Mouse (Mus musculus) liver, embryonic 13.5 days (tissue): ENCODE results near the gene Cdh1. TPM values are rescaled to one million over a fixed set of nuclear protein-coding genes. Genes with fewer than 3 reads are reported as not detected.
A peak's percentile ranks its signal among the peaks of the same experiment; 100 is the strongest.
"Not testable (repeated sequence)": the region's sequence is repeated elsewhere in the genome, so short reads cannot be mapped to it uniquely, and the experiment has no call there.

Source experiments
- ATAC-seq: fragments of 200-750 bp; cut with Nextera tagmentation; 2 replicates; pipeline ENCODE4 v1.8.0; 2017; ENCODE audit warnings: low read depth, mild to moderate bottlenecking, moderate number of reproducible peaks, moderate library complexity
- DNase-seq: peaks from one replicate; pipeline ENCODE4 v3.0.0; 2022
- H3K27ac ChIP-seq: fragments of 300-500 bp; sonication (generic); 2 replicates; pipeline ENCODE4 v1.5.1; 2015; ENCODE audit warnings: moderate library complexity, mild to moderate bottlenecking, inconsistent platforms
- H3K27me3 ChIP-seq: fragments of 300-500 bp; sonication (generic); 2 replicates; pipeline ENCODE4 v1.6.1; 2015; ENCODE audit warnings: mild to moderate bottlenecking, inconsistent platforms
- H3K36me3 ChIP-seq: fragments of 300-500 bp; sonication (generic); 2 replicates; pipeline ENCODE4 v1.6.1; 2015; ENCODE audit warnings: mild to moderate bottlenecking, inconsistent platforms
- H3K4me1 ChIP-seq: fragments of 300-500 bp; sonication (generic); replicated peaks from 2 replicates; pipeline ENCODE4 v1.6.1; 2015; ENCODE audit warnings: inconsistent platforms
- H3K4me2 ChIP-seq: fragments of 300-500 bp; sonication (generic); 2 replicates; pipeline ENCODE4 v1.6.1; 2015; ENCODE audit warnings: inconsistent platforms, mild to moderate bottlenecking, moderate library complexity
- H3K4me3 ChIP-seq: fragments of 300-500 bp; sonication (generic); replicated peaks from 2 replicates; pipeline ENCODE4 v1.5.1; 2015; ENCODE audit warnings: mild to moderate bottlenecking, inconsistent platforms
- H3K9ac ChIP-seq: fragments of 300-500 bp; sonication (generic); 2 replicates; pipeline ENCODE4 v1.6.1; 2015; ENCODE audit warnings: mild to moderate bottlenecking, inconsistent platforms
- H3K9me3 ChIP-seq: fragments of 300-500 bp; sonication (generic); replicated peaks from 2 replicates; pipeline ENCODE4 v1.6.1; 2016; ENCODE audit warnings: inconsistent platforms
- WGBS: fragments of 180-500 bp; shearing (Covaris S2); methylation state at CpG from one replicate; pipeline ENCODE4 v1.1.7; 2015; ENCODE audit not compliant: insufficient replicate concordance; 5-methylcytosine and 5-hydroxymethylcytosine counted together
- polyA plus RNA-seq: library from polyadenylated mRNA; unstranded; fragments of >200 nt; fragmentation: Nextera tagmentation; extraction: Ambion mirVana; gene quantifications from 2 replicates; pipeline ENCODE4 v1.2.1, GENCODE M21; 2015

Gene Cdh1
- polyA plus RNA-seq, 1 experiment from 2014 or later: 12.1 TPM

DNA sequence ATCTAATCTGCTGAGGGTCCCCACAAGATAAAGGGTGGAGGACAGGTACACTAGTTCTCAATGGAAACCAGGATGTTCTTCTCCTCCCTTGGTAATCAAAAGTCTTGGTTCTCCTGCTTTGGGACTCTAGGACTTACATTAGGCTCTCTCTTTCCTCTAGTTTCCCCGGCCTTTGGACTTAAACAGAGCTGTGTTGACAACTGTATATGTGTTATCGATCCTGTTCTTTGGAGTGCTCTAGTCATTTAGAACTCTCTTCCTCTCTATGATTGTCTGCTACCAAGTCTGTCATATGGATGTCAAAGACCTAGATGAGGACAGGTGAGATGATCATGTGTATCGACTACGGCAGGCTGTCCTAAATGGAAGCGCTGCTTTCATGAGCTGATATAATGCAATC, 6.1 kb upstream of the Cdh1 start:
- no peak for DNase-seq
- WGBS: 73% methylated on average over 5 of the region's 5 CpGs
- no peak overlapping the region for H3K4me2 ChIP-seq

DNA sequence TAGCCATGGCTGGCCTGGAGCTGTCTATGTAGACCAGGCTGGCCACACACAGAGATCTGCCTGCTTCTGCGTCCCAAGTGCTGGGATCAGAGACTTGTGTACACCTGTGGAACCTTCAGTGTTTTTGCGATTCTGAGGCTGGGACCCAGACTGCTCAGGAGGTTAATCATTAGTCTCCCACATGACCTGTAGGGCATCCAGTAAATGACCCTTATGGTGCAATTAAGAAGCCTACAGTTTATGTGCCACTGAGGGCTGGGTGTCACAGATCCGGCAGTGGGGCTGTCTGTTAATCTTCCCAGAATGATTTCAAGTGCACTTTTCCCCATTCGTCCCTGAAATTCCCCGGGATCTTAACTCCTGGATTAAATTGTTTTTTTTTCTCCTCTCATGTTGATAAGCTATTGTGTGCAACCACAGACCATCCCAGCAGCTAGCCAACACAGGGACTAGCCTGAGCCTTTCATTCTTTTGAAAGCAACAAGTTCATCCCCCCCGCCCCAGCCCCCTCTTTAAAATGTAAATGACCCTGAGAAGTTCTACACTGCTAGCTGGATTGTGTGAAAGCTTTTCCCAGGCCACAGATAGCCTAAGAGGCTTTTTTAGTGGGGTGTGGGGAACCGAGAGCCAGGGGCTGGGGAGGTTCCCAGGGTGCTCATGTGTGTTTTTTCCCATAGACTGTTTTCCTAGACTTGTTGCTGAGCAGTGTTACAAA, 3.7 kb upstream of the Cdh1 start:
- 35% methylated on average over 7 of the region's 7 CpGs for WGBS
- peak; percentile 41; the same call in 1 of the 2 replicates for ATAC-seq
- H3K27me3 ChIP-seq: peaks cover 41% of the 10 kb centered on the region
- peak overlapping the region; percentile 39; the same call in 1 of the 2 replicates for H3K27ac ChIP-seq
- no peak overlapping the region for H3K9ac ChIP-seq
- H3K4me3 ChIP-seq: no peak overlapping the region
- DNase-seq: no peak
- H3K9me3 ChIP-seq: no peaks in the 10 kb centered on the region
- H3K4me2 ChIP-seq: no peak overlapping the region
- H3K36me3 ChIP-seq: no peaks in the 10 kb centered on the region
- H3K4me1 ChIP-seq: 0 out of 2 replicates have a peak, but pooled peaks cover 5% of the 10 kb centered on the region

More for the DNA sequence above, 6.1 kb upstream of the Cdh1 start:
- H3K9ac ChIP-seq: no peak overlapping the region
- 0 out of 2 replicates have a peak, but pooled peaks cover 2% of the 10 kb centered on the region for H3K4me1 ChIP-seq
- peak overlapping the region; percentile 73 for H3K27ac ChIP-seq
- H3K27me3 ChIP-seq: peaks cover 18% of the 10 kb centered on the region
- no peaks in the 10 kb centered on the region for H3K9me3 ChIP-seq
- ATAC-seq: 0 out of 2 replicates have a peak, but pooled peaks have one; percentile 51
- H3K36me3 ChIP-seq: no peaks in the 10 kb centered on the region
- no peak overlapping the region for H3K4me3 ChIP-seq

DNA sequence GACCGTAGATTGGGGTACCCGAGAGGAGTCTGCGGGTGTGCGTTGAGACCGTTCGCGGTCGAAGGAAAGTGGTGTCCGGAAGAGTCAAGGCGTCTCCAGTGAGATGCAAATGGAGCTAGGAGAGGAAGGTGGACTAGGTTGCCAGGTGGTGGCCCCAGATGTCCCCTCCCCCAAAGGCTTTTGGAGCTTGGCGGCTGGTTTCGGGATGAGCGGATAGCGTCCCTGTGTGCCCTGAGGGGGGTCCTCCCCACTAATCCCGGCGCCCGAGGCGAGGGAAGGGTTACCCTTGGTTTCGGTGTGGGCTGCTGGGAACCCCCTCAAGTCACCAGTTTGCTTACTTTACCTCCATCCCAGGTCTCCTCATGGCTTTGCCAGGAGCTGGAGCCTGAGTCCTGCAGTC, 782 bp downstream of the Cdh1 start:
- no peak for DNase-seq
- no peaks in the 10 kb centered on the region for H3K36me3 ChIP-seq
- ATAC-seq: no peak
- no peak overlapping the region for H3K27ac ChIP-seq
- 0 out of 2 replicates have a peak, but pooled peaks cover 9% of the 10 kb centered on the region for H3K4me1 ChIP-seq
- no peaks in the 10 kb centered on the region for H3K9me3 ChIP-seq
- peak overlapping the region; percentile 63; the same call in 1 of the 2 replicates for H3K9ac ChIP-seq
- peak overlapping the region; percentile 56 for H3K4me3 ChIP-seq
- H3K4me2 ChIP-seq: peak overlapping the region; percentile 56
- WGBS: 2% methylated on average over 19 of the region's 19 CpGs
- peaks cover 71% of the 10 kb centered on the region for H3K27me3 ChIP-seq

DNA sequence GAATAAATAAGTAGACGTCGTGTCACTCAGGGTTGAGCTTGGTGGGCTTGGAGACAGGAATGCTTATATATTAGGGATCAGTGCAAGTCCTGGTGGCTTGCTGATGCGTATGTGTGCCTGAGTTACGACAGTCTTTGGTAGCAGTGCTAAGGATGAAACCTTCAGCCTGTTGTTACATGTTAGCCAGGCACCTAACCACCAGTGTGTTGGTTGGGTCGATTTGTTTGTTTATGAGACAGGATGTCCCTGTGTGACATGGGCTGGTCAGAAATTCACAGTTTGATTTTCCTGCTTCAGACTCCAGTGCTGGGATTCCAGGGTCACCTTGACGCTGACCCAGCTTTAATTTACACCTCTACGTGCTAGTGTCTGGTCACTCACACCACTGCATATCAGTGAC, 2.5 kb downstream of the Cdh1 start:
- H3K9ac ChIP-seq: no peak overlapping the region
- no peaks in the 10 kb centered on the region for H3K9me3 ChIP-seq
- DNase-seq: no peak
- no peaks in the 10 kb centered on the region for H3K36me3 ChIP-seq
- peaks cover 9% of the 10 kb centered on the region; the same call in 1 of the 2 replicates for H3K4me1 ChIP-seq
- no peak overlapping the region; the same call in 1 of the 2 replicates for H3K27ac ChIP-seq
- peak overlapping the region; percentile 2; the same call in 1 of the 2 replicates for H3K4me2 ChIP-seq
- H3K4me3 ChIP-seq: no peak overlapping the region
- WGBS: 42% methylated on average over 7 of the region's 7 CpGs
- H3K27me3 ChIP-seq: peaks cover 67% of the 10 kb centered on the region
- no peak for ATAC-seq

DNA sequence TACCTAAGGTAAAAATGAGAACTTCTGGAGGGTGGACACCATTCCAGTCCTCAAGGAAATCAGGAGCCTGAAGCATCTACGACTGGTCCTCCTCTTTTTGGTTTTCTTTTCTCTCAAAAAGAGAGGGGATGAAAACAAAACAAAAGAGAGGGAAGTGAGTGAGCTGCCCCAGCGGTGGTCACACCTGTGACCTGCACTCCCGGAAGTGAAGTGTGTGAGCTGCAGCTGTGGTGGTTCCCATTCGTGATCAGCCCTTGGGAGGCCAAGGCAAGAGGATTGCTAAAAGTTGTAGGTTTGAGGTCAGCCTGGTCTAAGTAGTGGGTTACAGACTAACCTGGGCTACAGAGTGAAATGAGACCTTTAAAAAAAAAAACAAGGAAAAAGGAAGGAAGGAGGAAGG, 3.0 kb downstream of the Cdh1 start:
- H3K4me2 ChIP-seq: peak overlapping the region; percentile 2; the same call in 1 of the 2 replicates
- no peak overlapping the region for H3K27ac ChIP-seq
- DNase-seq (no peak), ATAC-seq (no peak)
- no peaks in the 10 kb centered on the region for H3K9me3 ChIP-seq
- H3K36me3 ChIP-seq: no peaks in the 10 kb centered on the region
- no peak overlapping the region for H3K9ac ChIP-seq
- WGBS: 17% methylated on average over 4 of the region's 4 CpGs
- peaks cover 9% of the 10 kb centered on the region; the same call in 1 of the 2 replicates for H3K4me1 ChIP-seq
- peaks cover 63% of the 10 kb centered on the region for H3K27me3 ChIP-seq
- H3K4me3 ChIP-seq: no peak overlapping the region

DNA sequence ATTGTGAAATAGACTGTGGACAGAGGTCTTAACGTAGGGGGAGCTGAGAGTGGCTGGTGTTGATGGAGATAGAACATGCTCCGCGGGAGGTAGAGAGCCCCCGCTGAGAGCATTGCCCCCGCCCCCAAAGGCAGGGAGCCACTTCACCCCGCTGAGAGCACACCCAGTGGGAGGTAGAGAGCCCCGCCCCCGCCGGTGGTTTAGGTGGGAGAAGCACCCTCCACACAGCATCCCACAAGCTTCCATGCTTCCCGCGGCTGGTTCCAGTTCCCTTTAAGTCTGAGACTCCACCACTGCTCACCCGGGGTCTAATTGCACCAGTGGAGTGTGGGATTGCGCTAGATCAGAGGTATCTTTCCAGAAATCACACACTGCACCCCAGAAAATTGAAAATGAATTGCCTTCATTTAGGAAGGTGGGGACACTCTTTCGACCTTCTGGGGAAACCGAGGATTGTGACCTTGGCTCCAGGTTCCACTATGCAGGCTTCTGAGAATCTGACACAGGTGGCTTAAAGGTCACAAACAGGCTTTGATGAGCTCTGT, 3.5 kb downstream of the Cdh1 start:
- peak overlapping the region; percentile 10; the same call in 1 of the 2 replicates for H3K4me2 ChIP-seq
- 13% methylated on average over 15 of the region's 15 CpGs for WGBS
- no peaks in the 10 kb centered on the region for H3K9me3 ChIP-seq
- no peak overlapping the region for H3K4me3 ChIP-seq
- H3K9ac ChIP-seq: no peak overlapping the region
- ATAC-seq: no peak
- DNase-seq: no peak
- H3K4me1 ChIP-seq: peaks cover 12% of the 10 kb centered on the region
- H3K36me3 ChIP-seq: no peaks in the 10 kb centered on the region
- no peak overlapping the region for H3K27ac ChIP-seq
- peaks cover 57% of the 10 kb centered on the region for H3K27me3 ChIP-seq

DNA sequence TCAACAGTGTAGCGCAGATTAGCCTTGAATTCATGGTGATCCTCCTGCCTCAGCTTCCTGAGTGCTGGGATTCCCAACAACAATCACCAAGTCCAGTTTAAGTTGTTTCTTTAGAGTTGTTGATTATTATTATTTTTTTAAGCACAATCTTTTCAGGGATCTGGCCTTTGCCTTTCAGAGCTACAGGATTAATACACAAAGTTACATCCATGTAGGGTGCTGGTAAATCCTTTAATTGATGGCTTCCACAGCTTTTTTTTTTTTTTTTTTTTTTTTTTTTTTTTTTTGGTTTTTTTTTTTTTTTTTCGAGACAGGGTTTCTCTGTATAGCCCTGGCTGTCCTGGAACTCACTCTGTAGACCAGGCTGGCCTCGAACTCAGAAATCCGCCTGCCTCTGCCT, 4.6 kb downstream of the Cdh1 start:
- Histone ChIP-seq H3K27me3 (peaks cover 46% of the 10 kb centered on the region), H3K4me1 (peaks cover 20% of the 10 kb centered on the region)
- not testable (repeated sequence) for H3K27ac ChIP-seq, H3K36me3 ChIP-seq, H3K4me2 ChIP-seq, H3K9ac ChIP-seq, H3K9me3 ChIP-seq, DNase-seq, ATAC-seq, H3K4me3 ChIP-seq
- WGBS: 63% methylated on average over 4 of the region's 4 CpGs

DNA sequence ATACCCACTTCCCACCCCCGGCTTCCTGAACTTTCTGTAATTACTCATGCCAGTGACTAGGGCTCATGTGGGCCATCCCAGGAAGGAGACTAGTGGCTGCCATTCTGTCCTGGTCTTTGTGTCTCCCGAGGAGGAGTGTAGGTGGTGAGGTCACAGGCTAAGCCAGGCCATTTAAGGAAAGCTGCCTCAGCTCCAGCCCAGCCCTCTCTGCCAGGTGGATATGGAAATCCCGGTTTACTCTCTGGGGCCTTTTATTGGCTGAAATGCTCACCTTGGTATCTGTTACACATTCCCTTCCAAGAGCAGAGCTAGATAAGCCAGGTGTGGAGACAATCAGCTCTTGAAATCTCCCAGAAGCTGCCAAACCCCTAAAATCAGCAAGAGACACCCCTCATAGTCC, 5.3 kb downstream of the Cdh1 start:
- H3K9me3 ChIP-seq: no peaks in the 10 kb centered on the region
- ATAC-seq: no peak
- 36% methylated on average over 3 of the region's 3 CpGs for WGBS
- peaks cover 40% of the 10 kb centered on the region for H3K27me3 ChIP-seq
- H3K4me1 ChIP-seq: peaks cover 17% of the 10 kb centered on the region
- H3K4me2 ChIP-seq: no peak overlapping the region
- no peak overlapping the region for H3K4me3 ChIP-seq
- H3K27ac ChIP-seq: no peak overlapping the region
- no peak overlapping the region for H3K9ac ChIP-seq
- no peak for DNase-seq
- no peaks in the 10 kb centered on the region for H3K36me3 ChIP-seq

DNA sequence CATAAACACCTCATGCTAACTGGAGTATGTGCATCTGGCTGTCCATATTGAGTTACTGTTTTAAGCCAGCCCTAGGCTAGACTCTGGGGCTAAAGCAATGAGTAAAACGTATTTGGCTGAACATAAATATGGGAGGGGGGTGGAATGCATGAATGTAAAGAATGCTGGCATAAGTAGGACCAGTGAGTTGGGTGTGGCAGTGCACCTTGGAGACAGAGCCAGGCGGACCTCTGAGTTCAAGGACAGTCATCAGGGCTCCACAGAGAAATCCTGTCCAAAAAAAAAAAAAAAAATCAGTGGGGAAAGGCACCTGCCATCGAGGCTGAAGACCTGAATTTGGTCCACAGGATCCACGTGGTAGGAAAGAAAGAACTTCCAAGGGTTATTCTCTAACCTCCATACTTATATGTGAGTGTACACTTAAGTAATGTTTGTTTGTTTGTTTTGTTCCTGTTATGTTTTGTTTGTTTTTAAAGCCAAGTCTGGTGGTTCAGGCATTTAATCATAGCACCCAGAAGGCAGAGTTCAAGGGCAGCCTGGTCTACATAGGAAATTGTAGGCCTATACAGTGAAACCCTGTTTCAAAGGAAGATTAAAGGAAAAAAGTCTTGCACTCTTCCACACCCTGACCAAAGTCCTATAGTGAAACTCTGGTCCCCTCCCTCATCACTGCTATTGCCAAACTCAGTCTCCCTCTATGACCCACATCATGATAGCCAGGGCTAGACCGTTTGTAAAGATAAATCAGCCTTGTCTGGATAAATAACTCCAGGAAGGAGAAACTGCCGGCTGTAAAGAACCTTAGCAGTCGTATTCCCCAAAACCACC, 6.1 kb downstream of the Cdh1 start:
- Histone ChIP-seq H3K9ac (no peak overlapping the region), H3K36me3 (no peaks in the 10 kb centered on the region), H3K27me3 (peaks cover 31% of the 10 kb centered on the region), H3K4me3 (no peak overlapping the region), H3K27ac (no peak overlapping the region), H3K4me2 (no peak overlapping the region), H3K9me3 (no peaks in the 10 kb centered on the region), H3K4me1 (peaks cover 17% of the 10 kb centered on the region)
- no peak for DNase-seq
- WGBS: 48% methylated on average over 7 of the region's 7 CpGs
- no peak for ATAC-seq

DNA sequence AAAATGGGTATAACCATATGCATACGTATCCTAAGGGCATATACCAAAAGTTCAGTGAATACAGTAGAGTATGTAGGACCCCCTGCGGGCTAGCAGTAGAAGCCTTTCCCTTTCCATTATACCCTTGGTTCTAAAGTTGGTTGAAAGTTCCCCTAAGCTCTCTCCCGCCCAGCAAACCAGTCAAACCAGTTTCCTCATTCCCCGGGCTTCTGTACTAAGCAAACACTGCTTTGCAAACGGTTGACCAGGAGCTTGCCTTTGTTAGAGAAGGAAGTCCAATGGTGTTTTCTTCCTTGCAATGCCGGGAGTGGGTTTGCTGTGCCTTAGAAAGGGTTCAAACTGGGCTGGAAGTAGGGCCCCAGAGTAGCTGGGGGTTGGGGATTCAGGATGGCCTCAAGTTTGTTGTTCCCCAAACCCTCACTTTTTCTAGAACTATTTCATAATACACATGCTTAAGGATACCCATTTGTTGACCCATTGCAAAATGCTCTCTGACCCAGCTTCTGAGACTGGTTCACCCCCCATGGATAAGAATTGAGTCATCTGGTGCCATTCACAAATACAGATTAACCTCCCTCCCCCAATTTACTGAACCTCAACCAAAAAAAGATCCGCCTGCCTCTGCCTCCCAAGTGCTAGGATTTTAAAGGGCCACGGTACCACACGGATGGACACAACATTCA, 7.9 kb downstream of the Cdh1 start:
- ATAC-seq (no peak), DNase-seq (no peak)
- 46% methylated on average over 9 of the region's 9 CpGs for WGBS
- Histone ChIP-seq H3K9me3 (no peaks in the 10 kb centered on the region), H3K4me2 (no peak overlapping the region), H3K27me3 (peaks cover 15% of the 10 kb centered on the region), H3K36me3 (no peaks in the 10 kb centered on the region), H3K27ac (peak overlapping the region; percentile 35), H3K9ac (no peak overlapping the region; the same call in 1 of the 2 replicates), H3K4me1 (peaks cover 21% of the 10 kb centered on the region), H3K4me3 (no peak overlapping the region)
